Mouse (Mus musculus): ENCODE data around the gene Dock2.

The Dock2 gene

DNA sequence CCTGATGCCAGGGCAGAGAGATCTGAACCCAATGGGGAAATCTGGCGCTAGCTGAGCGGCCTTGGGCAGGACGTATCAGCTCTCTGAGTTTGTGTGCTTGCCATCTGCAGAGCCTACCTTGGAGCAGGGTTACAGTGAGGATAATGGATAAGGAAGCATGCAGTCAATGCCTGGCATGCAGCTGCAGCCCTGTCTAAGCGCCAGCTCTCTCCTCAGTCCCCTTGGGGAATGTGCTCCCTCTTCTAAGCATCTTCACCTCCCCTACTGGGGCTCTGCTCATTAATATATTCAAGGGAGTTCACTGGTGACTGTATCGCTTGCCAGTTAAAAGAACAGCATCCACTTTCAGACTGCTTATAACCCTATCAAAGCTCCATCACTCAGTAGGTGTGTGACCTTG is 439.4 kb downstream of the Dock2 start:
- peak; percentile 2 for DNase-seq (ENCODE audit: low spot score)

DNA sequence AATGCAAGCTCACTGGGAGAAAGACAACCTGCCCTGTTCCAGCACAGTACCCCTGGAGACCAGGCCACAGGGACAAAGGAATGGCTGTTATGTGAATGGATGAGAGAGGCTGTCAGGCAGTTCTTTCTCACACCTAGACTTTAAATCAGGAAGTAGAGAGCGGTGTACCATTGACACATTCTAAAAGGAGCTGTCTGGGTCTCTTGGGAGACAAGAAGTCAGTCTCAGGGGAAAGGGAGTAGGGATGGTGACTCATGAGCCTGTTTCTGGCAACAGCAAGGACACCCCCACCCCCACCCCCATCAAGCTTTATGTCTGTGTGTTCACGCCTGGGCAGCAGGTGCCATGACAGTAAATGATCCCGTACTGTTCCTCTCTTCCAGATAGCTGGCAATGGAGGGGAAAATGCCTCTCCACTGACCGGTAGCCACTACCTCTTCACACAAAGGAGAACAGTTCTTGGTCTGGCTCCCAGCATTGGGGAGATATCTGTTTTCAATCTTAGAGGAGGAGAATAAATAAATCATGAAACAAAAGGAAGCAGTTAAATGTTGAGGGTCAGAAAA is 439.9 kb downstream of the Dock2 start:
- no peak for DNase-seq (ENCODE audit: low spot score)

DNA sequence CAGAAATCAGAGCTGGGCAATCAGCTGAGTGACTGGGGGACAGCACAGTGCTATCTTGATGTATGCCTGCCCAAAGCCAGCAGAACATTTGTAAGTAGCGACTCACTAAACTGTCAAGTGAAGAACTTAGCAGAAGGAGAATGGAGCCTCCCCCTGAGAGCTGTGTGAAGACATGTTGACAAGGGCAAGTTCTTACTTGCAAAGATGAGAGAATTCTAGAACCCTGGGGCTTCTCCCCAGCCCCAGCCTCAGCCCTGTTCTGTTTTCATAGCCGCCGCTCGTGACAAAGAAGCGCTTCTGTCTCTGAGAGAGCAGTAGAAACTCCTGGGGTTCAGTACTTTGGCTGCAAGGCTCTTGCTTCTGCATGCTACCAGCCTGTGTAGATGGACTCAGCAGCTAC is 444.0 kb downstream of the Dock2 start:
- DNase-seq (ENCODE audit: low spot score): no peak

DNA sequence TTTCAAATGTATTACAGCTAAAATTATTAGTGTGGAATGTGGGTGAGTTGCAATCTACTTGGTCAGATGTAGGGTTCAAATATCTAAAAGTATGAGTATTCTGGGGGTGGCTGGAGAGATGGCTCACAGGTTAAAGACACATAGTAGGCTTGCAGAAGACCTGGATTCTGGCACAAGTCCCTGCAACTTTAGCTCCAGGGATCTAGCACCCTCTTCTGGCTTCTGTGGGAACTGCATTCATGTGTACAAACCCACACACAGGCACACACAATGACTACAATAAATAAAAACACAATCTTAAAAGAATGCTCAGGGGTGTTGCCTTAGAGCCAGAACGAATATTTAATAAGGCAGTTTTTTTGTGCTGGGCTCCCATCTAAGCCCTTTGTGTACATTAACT is 445.8 kb downstream of the Dock2 start:
- DNase-seq (ENCODE audit: low spot score): no peak

DNA sequence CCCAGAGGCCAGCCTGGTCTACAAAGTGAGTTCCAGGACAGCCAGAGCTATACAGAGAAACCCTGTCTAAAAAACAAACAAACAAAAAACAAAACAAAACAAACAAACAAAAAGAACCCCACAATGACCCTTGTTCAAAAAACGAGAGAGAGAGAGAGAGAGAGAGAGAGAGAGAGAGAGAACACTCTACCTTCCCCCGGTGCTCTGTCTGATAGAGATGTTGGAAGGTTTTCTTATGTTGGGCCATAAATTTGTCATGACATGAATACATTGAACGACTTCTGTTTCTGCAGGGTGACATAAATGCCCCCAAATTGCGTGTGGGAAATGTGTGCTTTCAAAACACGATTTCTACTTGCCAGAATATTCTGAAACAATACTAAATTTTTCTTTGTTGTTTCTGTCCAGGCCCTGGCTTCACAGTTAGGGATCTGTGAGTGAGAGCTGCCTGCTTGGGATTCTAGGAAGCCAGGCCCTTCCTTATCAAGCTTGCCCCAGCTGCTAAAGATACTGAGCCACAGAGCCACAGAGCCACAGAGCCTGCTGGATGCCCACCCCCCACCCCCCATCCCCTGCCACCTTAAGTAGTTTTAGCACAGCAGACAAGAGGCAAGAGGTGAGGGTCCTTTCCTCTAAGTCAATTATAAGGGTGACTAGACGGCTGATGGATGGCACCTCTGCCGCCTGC is 451.2 kb downstream of the Dock2 start:
- DNase-seq (ENCODE audit: low spot score): no peak

DNA sequence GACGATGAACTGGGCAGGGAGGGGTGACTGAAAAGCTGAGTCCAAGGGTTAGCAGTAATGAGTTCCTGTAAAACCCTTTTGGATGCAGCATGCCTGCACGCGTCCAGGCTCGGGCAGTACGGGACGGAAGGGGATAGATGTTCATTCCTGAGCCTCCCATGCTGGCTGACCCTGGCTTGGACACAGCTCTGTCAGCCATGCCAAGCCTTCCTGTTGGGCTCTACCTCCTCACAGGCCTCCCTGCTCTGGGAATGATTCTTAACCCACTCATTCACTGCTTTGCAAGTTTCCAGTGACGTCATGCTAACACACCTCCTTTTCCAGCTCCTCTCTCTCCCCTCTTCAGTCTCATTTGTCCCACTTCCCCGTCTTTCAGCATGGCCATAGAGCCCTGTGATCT is 460.0 kb downstream of the Dock2 start:
- DNase-seq (ENCODE audit: low spot score): no peak

DNA sequence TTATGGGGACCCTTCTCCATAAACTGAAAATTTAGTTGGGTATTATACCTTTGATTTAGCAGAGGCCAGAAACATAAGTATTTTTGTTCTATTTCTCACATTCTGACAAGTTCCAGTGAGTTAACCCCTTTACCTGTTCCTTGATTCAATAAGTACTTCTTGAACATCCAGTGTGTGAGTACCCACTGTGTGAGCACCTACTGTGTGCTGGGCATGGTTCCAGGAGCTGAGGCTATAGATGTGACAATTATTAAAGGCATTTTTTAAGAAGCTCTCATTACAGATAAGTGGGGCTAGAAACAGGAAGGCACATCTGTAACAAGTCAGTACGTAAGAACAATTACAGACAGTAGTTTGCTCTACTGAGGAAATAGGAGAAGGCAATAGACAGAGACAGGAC is 464.4 kb downstream of the Dock2 start:
- no peak for DNase-seq (ENCODE audit: low spot score)

- DNase-seq (ENCODE audit: low spot score): no peak
These were observed 466.7 kb downstream of the Dock2 start for GRCm38 (mm10) chr11:34317001-34317400.

GRCm38 (mm10) chr11:34316176-34316575 is 467.5 kb downstream of the Dock2 start:
- no peak for DNase-seq (ENCODE audit: low spot score)

- DNase-seq (ENCODE audit: low spot score): no peak
These were observed 468.3 kb downstream of the Dock2 start for GRCm38 (mm10) chr11:34315383-34315782.

DNA sequence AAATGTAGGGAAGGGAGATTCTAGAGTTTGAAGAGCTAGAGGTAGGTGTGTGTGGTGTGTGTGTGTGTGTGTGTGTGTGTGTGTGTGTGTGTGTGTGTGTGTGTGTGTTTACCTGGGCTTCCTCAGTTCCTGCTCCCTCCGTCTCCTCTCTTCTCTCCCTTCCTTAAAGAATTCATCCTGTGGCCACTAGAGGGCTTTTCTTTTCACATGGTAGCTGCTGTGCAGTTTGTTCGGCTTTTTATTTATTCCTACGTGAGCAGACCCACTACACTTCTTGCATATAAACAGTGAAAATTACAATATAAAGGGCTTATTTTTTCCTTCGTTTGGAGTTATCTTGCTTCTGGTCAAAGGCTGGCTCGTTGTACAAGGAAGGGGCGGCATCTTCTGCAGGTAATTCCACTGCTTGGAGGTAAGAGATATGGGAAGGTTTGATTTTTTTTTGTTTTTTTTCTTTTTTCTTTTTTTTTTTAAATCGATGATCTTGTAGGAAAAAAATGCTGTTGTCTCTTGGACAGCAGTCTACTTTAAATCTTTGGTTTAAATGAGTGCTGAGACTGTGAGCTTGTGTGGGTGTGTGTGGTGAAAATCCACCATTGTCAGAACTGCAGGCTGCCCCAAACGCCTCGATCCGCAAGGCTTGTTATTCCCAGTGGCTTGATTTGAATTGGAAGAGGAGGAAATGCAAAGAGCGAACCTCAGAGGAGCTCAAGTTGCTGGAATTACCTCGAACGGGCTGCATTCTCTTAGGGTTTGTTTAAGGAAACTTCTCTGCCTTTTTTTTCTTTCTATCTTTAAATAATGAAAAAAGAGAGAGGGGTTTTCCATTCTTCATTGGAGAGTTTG is 468.9 kb downstream of the Dock2 start, which contains the start of gene Fam196b:
TSS of gene Fam196b (plus strand) at position 289 of the 846 bp plus-strand sequence.
- DNase-seq (ENCODE audit: low spot score): no peak

DNA sequence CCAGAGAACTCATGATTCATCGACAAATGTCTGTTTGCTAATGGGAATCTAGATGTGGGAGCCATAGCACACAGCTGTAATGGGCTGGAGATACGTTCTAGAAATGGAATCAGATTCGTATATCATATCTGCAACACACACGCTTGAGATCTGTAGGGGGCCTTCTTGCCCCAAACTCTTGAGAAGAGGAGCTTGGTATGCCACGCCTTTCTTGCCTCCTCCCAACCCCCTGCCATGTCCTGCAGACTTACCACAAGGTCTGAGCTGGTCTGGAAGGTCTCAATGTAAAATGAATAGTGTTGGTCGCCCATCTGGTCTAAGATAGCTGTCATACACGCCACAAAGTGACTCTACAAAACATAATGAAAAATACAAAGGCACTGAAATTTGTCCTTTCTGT is 471.5 kb downstream of the Dock2 start:
- DNase-seq (ENCODE audit: low spot score): no peak

- DNase-seq (ENCODE audit: low spot score): no peak
These were observed 472.0 kb downstream of the Dock2 start for GRCm38 (mm10) chr11:34311717-34312116.

DNA sequence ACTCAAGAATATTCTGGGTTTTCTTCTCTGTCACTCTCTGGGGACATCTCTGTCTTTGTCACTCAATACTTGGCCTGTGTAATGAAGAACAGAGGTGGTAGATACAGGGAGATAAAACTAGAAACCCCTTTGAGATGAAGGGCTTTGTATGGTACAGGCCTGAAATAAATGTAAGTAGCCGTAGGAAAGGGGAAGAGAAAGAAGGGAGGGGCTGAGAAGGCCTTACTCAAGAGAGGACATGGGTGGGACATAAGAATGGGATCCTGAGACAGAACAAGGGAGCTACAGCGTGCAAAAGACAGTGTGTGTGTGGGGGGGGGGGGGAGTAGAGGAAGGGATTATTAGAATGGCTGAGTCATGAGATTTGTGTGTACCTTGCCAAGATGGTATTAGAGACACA is 474.3 kb downstream of the Dock2 start:
- no peak for DNase-seq (ENCODE audit: low spot score)

- no peak for DNase-seq (ENCODE audit: low spot score)
These were observed 475.0 kb downstream of the Dock2 start for GRCm38 (mm10) chr11:34308731-34309130.

- no peak for DNase-seq (ENCODE audit: low spot score)
These were observed 477.5 kb downstream of the Dock2 start for GRCm38 (mm10) chr11:34306231-34306630.

GRCm38 (mm10) chr11:34300064-34300463 is 483.6 kb downstream of the Dock2 start:
- DNase-seq (ENCODE audit: low spot score): no peak

- no peak for DNase-seq (ENCODE audit: low spot score)
These were observed 484.1 kb downstream of the Dock2 start for GRCm38 (mm10) chr11:34299550-34299949.

DNA sequence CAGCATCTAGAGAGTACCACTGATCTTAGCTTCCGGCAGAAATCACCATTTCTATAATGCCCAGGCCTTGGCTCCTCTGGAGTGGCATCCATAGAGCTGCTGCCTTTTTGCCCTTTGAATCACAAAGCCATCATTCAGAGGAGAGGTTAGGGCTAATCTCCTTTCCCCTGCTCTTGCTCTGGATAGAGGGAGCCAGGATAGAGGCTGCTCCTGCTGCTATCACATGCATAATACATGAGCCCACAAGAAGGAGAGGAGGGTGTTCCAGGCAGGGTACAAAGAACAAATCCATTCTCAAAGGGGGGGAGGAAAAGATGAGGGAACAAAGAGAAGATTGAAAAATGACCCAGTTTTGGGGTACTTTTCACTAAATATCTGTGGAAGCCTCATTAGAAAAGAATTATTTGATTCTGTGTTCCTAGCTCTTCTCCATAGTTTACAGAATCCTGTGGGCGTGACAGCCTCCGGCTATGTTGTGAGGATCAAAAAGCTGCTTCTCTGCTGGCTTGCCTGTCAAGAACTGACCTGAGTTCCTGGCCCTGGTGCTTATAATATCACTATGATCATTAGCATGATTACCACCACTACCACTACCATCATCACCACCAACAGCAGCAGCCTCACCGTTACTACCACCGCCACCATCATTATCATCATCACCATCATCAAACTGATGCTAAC is 485.9 kb downstream of the Dock2 start:
- DNase-seq (ENCODE audit: low spot score): no peak

- DNase-seq (ENCODE audit: low spot score): no peak
These were observed 492.4 kb downstream of the Dock2 start for GRCm38 (mm10) chr11:34291304-34291703.

DNA sequence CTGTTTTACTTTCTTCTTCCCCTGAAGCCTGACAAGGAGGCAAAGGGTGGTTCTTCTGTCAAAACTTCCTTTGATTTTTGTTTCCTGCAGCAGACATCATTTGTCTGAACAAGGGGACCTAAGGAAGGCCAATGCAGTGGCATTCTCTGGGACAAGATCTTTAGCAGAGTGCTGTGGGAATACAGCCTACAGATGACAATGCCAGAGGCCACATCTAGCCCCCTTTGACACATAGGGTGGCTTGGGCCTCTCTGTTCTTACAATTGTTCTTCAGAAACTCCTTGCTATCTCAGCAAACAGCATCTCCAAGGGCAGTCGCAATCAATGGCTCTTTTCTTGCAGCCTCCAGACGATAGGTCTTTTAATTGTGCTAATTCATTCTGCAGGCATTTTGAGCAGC is 493.0 kb downstream of the Dock2 start:
- no peak for DNase-seq (ENCODE audit: low spot score)

- no peak for DNase-seq (ENCODE audit: low spot score)
These were observed 493.4 kb downstream of the Dock2 start for GRCm38 (mm10) chr11:34290265-34290664.
